Mouse (Mus musculus) forebrain, embryonic 14.5 days (tissue): ENCODE data around the gene Zeb2. TPM values are rescaled to one million over a fixed set of nuclear protein-coding genes. Genes with fewer than 3 reads are reported as not detected.
A peak's percentile ranks its signal among the peaks of the same experiment; 100 is the strongest.

ENCODE experiments used
- ATAC-seq: fragments of 200-750 bp; cut with Nextera tagmentation; 2 replicates; pipeline ENCODE4 v1.8.0; 2017; ENCODE audit warnings: mild to moderate bottlenecking, moderate library complexity
- DNase-seq: peaks from one replicate; pipeline ENCODE4 v3.0.0-alpha.2; 2015; ENCODE audit warnings: low spot score
- H3K27ac ChIP-seq: fragments of 300-500 bp; sonication (generic); 2 replicates; pipeline ENCODE4 v1.5.1; 2014; ENCODE audit warnings: low read depth, mild to moderate bottlenecking, control low read depth, low read length, moderate library complexity
- H3K27me3 ChIP-seq: fragments of 300-500 bp; sonication (generic); replicated peaks from 2 replicates; pipeline ENCODE4 v1.6.1; 2014; ENCODE audit warnings: low read length, control low read depth, mixed read lengths; ENCODE audit not compliant: control insufficient read depth, insufficient read depth
- H3K36me3 ChIP-seq: fragments of 300-500 bp; sonication (generic); 2 replicates; pipeline ENCODE4 v1.6.1; 2014; ENCODE audit warnings: low read length, control low read depth; ENCODE audit not compliant: control insufficient read depth, insufficient read depth
- H3K4me1 ChIP-seq: fragments of 300-500 bp; sonication (generic); 2 replicates; pipeline ENCODE4 v1.6.1; 2014; ENCODE audit warnings: antibody characterized with exemption, low read length, control low read depth; ENCODE audit not compliant: control insufficient read depth, insufficient read depth
- H3K4me2 ChIP-seq: fragments of 300-500 bp; sonication (generic); 2 replicates; pipeline ENCODE4 v1.6.1; 2014; ENCODE audit warnings: mild to moderate bottlenecking, control low read depth, low read length
- H3K4me3 ChIP-seq: fragments of 300-500 bp; sonication (generic); 2 replicates; pipeline ENCODE4 v1.5.1; 2014; ENCODE audit warnings: low read depth, low read length, control low read depth
- H3K9ac ChIP-seq: fragments of 300-500 bp; sonication (generic); 2 replicates; pipeline ENCODE4 v1.6.1; 2014; ENCODE audit warnings: mild to moderate bottlenecking, low read length, control low read depth, moderate library complexity
- H3K9me3 ChIP-seq: fragments of 300-500 bp; sonication (generic); replicated peaks from 2 replicates; pipeline ENCODE4 v1.6.1; 2016; ENCODE audit warnings: low read length, control low read depth, mixed read lengths; ENCODE audit not compliant: control insufficient read depth
- WGBS: fragments of 180-500 bp; shearing (Covaris S2); extraction: QIAGEN DNeasy Blood & Tissue Kit; methylation state at CpG from one replicate; pipeline ENCODE4 v1.1.7; 2014; 5-methylcytosine and 5-hydroxymethylcytosine counted together
- polyA plus RNA-seq: library from polyadenylated mRNA; unstranded; fragments of >200 nt; fragmentation: Nextera tagmentation; extraction: Ambion mirVana; gene quantifications from 2 replicates; pipeline ENCODE4 v1.2.1, GENCODE M21; 2014

Zeb2 gene
- polyA plus RNA-seq, 1 experiment from 2014 or later = 70.6 TPM

DNA sequence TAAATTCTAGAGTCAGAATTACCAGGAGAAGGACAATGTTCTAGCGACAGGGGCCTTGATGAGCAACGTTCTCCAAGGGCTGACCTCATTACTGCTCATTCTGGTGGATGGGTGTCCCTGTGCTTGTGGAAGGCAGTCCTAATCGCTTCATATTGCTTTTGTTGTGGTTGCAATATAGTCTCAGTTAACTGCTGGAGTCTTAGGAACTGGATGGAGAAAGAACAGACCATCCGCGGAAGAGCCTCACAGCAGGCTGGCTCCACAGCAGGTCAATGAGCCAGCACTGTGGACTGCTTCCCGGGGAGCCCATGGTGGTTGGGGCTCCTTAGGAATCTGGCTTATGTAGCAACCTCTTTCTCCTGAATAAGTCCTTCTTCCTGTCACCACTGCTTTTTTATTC is 12.4 kb upstream of the Zeb2 start:
- no peak overlapping the region for H3K4me2 ChIP-seq
- 32% methylated on average over 6 of the region's 6 CpGs for WGBS
- no peak overlapping the region for H3K27ac ChIP-seq
- no peak for DNase-seq
- H3K36me3 ChIP-seq = no peaks in the 10 kb centered on the region
- no peaks in the 10 kb centered on the region for H3K9me3 ChIP-seq
- no peak for ATAC-seq
- no peaks in the 10 kb centered on the region for H3K4me1 ChIP-seq
- no peak overlapping the region for H3K4me3 ChIP-seq
- H3K27me3 ChIP-seq = no peaks in the 10 kb centered on the region
- no peak overlapping the region for H3K9ac ChIP-seq

DNA sequence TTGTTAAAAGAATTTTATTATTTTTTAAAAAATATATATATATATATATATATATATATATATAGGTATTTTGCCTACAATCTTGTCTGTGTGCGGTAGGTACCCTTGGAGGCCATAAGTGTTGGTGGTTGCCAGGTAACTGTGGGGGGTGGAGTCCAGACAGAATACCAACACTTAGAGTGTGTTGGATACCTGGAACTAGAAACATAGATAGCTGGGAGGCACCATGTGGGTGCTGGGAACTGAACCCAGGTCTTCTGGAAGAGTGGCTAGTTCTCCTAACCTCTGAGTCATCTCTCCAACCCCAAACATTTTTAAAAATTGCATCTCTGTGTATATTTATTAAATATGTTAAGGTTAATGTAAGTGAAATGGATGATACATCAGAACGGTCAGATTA is 11.5 kb upstream of the Zeb2 start:
- Histone ChIP-seq H3K9ac (no peak overlapping the region), H3K4me1 (no peaks in the 10 kb centered on the region), H3K9me3 (no peaks in the 10 kb centered on the region), H3K27ac (no peak overlapping the region), H3K4me2 (no peak overlapping the region), H3K4me3 (no peak overlapping the region), H3K36me3 (no peaks in the 10 kb centered on the region), H3K27me3 (no peaks in the 10 kb centered on the region)
- DNase-seq (no peak), ATAC-seq (no peak)
- whole genome bisulfite sequencing = 98% methylated on average over 2 of the region's 2 CpGs

DNA sequence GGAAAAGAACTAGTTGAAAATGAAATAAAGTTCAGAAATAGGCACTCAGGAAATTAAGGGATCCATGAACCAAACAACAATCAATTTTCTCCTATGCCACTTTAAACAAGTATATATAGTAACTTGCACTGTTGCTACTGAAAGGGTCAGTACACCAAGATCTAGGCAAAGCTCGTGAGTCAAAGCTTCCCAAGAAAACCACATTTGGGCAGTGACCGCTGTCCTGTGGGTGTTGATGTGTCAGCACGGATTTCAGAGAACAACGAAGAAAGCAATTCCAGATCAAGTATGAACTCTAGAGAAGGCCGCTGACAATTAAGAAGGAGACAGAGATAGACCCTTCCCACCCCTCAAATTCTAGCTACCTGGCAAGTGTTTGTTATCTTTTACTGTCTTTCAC is 9.2 kb upstream of the Zeb2 start:
- Histone ChIP-seq H3K9ac (no peak overlapping the region), H3K4me3 (no peak overlapping the region), H3K27me3 (no peaks in the 10 kb centered on the region), H3K27ac (no peak overlapping the region), H3K4me2 (no peak overlapping the region), H3K36me3 (no peaks in the 10 kb centered on the region), H3K4me1 (no peaks in the 10 kb centered on the region), H3K9me3 (no peaks in the 10 kb centered on the region)
- DNase-seq = no peak
- no peak for ATAC-seq
- WGBS = 94% methylated on average over 5 of the region's 5 CpGs

DNA sequence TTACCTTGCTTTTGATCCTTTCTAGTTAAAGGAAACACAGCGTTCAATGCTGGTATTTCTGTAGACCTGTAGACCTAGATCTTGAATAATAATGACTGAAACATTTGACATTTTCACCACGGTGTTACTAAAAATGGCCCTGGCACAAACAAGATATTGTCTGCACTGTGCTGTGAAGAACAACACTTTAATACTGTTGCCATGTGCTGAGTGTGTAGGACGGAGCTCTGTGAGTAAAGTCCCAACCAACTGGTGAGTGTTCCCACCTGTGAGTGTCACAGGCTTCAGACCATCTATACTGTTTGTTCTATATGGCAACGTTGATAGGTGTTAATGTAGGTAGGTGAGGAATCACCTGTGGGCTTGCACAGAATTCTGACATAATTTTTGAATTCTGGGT is 8.0 kb upstream of the Zeb2 start:
- no peaks in the 10 kb centered on the region for H3K27me3 ChIP-seq
- ATAC-seq (no peak), DNase-seq (no peak)
- H3K9ac ChIP-seq = no peak overlapping the region
- no peak overlapping the region for H3K27ac ChIP-seq
- WGBS = 80% methylated on average over 4 of the region's 4 CpGs
- H3K9me3 ChIP-seq = no peaks in the 10 kb centered on the region
- no peak overlapping the region for H3K4me2 ChIP-seq
- H3K4me3 ChIP-seq = no peak overlapping the region
- no peaks in the 10 kb centered on the region for H3K36me3 ChIP-seq
- H3K4me1 ChIP-seq = no peaks in the 10 kb centered on the region

DNA sequence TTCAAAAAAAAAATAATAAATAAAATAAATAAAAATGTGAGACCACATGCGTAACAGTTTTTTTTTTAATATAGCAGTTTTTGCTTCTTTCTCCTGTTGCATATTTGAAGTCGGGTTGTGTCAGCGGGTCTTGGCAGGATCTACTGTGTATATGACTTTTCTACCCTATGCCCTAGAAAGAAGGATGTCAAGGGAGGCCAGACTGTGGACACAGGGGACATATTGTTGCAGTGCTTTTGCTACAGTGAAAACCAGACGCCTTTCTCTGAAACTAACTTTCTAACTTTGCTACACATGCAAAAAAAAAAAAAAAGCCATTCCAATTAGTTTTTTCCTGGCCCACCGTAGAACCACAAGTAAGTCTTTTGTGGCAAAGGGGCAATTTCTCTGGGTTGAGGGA is 6.3 kb upstream of the Zeb2 start:
- DNase-seq (no peak), ATAC-seq (no peak)
- Histone ChIP-seq H3K4me1 (no peaks in the 10 kb centered on the region), H3K36me3 (no peaks in the 10 kb centered on the region), H3K27me3 (no peaks in the 10 kb centered on the region), H3K9me3 (no peaks in the 10 kb centered on the region), H3K4me3 (no peak overlapping the region), H3K27ac (no peak overlapping the region), H3K4me2 (no peak overlapping the region), H3K9ac (no peak overlapping the region)
- 63% methylated on average over 5 of the region's 5 CpGs for WGBS

DNA sequence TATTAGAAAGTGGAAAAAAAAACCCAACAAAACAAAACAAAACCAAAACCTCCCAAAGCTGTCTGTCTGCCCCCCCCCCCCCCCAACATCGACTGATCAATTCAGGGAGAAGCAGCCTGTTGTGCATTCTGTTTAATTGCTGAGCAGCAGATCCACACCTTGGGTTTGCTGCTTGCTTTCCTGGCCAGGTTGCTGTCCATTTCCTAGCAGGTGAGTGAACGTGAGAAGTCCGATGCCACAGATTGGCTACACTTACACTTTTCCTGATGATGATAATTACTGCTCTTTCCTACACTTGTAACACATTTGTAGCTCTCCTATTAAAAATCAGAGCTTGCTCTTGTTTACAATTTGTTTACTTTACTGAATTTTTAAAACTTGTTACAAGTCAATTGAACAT is 926 bp upstream of the Zeb2 start:
- H3K27ac ChIP-seq = no peak overlapping the region
- peaks cover 17% of the 10 kb centered on the region for H3K4me1 ChIP-seq
- H3K36me3 ChIP-seq = no peaks in the 10 kb centered on the region
- DNase-seq (no peak), ATAC-seq (no peak)
- no peak overlapping the region for H3K9ac ChIP-seq
- WGBS = 31% methylated on average over 3 of the region's 3 CpGs
- H3K4me3 ChIP-seq = no peak overlapping the region
- H3K27me3 ChIP-seq = no peaks in the 10 kb centered on the region
- H3K4me2 ChIP-seq = no peak overlapping the region
- no peaks in the 10 kb centered on the region for H3K9me3 ChIP-seq

DNA sequence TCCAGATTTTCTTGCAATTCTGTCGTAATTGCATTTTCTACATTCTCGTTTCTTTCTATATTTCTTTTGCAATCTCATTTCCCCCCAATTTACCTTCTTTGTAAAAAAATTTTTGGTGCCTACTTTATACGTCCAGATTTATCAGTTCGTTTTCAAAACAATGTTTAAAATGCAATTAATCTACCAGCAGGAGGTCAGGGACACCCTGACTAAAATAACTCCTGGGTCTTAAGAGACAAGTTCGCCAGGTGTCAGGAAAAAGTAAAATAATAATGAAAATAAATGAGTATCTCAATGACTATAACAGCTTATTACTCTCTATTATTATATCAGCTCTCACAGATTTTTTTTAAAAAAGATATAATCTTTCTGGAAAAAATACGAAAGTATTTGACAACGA is 397 bp upstream of the Zeb2 start:
- Histone ChIP-seq H3K4me1 (peaks cover 17% of the 10 kb centered on the region), H3K27ac (peak overlapping the region; percentile 86), H3K4me3 (peak overlapping the region; percentile 58), H3K4me2 (peak overlapping the region; percentile 87), H3K9ac (peak overlapping the region; percentile 81; the same call in 1 of the 2 replicates), H3K27me3 (no peaks in the 10 kb centered on the region), H3K9me3 (no peaks in the 10 kb centered on the region), H3K36me3 (no peaks in the 10 kb centered on the region)
- ATAC-seq (no peak), DNase-seq (no peak)
- 17% methylated on average over 7 of the region's 7 CpGs for WGBS

DNA sequence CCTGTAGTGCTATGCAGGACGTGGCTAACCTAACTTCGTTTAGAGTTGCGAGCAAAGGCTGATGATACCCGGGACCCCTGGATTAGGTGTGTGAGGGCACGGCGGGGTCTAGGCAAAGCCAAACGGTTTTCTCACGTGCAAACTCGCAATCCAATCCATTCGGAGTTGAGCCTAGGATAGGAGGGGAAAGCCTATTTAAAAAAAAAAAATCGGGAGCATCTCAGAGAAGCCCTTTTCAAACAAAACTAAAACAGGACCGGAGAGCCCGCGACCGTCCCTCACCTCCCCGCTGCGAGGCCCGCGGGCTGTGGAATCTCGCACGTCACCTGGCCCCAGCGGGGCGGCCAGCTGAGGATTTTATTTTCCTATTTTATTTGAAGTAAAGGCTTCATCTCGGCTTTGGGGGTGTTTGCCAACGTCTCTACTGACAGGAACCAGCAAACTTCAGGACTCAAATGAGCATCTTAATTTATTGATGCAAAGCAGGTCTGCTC is 617 bp downstream of the Zeb2 start:
- Histone ChIP-seq H3K36me3 (no peaks in the 10 kb centered on the region), H3K4me3 (peak overlapping the region; percentile 58), H3K9ac (peak overlapping the region; percentile 81), H3K27me3 (no peaks in the 10 kb centered on the region), H3K27ac (peak overlapping the region; percentile 86), H3K4me1 (peaks cover 17% of the 10 kb centered on the region), H3K4me2 (peak overlapping the region; percentile 87), H3K9me3 (no peaks in the 10 kb centered on the region)
- DNase-seq = no peak
- 0% methylated on average over 25 of the region's 25 CpGs for WGBS
- peak; percentile 6 for ATAC-seq

DNA sequence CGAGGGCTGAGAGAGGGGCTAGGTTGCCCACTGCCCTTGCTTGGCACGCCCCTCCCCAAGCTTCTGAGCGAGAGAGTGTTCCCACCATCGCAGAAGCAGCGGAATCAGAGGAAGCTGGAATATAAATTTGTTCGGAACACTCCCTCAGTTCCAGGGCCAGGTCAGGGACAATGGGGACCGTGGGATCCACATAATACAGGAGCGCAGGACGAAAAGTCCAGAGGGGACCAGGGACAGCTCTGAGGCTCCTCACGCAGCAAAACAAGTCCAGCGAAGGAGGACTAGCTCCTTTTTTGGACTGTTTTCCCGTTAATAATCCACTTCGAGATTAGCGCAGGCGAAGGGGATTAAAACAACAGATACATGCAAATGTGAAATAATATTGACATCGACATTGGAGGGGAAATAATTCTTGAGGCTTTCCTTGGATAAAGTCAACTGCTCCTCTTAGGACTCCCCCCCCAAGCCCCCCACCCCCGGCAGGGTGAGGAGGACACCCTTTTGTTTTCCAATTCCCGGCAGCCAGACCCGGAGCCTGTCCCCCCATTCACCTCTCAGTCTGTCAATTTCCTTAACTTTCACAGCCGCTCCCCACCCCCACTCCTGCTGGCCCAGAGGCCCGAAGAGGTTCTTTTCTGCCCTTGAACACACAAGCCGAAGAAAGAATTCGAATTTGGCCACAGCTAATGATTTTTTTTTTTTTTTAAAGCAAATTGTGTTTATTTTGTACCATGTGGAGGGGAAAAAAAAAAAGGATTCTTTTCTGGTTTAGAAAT is 1.3 kb downstream of the Zeb2 start:
- WGBS = under 1% methylated on average over 23 of the region's 23 CpGs
- Histone ChIP-seq H3K36me3 (no peaks in the 10 kb centered on the region), H3K27me3 (no peaks in the 10 kb centered on the region), H3K27ac (peak overlapping the region; percentile 86), H3K9ac (peak overlapping the region; percentile 81), H3K4me3 (peak overlapping the region; percentile 58), H3K4me2 (peak overlapping the region; percentile 87), H3K4me1 (peaks cover 17% of the 10 kb centered on the region), H3K9me3 (no peaks in the 10 kb centered on the region)
- DNase-seq (peak; percentile 74), ATAC-seq (peak; percentile 30; the same call in 1 of the 2 replicates)
